Mouse (Mus musculus) olfactory bulb, adult 2 months (tissue): Measurements from ENCODE around the gene Ddi2.

ENCODE experiments used
- CTCF ChIP-seq: fragments of 200-500 bp; IDR thresholded peaks from 2 replicates; pipeline ENCODE4 v1.5.1; 2012; ENCODE audit warnings: low read depth, mild to moderate bottlenecking, low read length, moderate library complexity; ENCODE audit not compliant: insufficient read depth
- POLR2A ChIP-seq: fragments of 200-500 bp; IDR thresholded peaks from 2 replicates; pipeline ENCODE4 v1.6.1; 2012; ENCODE audit warnings: mild to moderate bottlenecking, low read depth, low read length, moderate library complexity; ENCODE audit not compliant: insufficient read depth

GRCm38 (mm10) chr4:141736856-141737255 is 13.6 kb upstream of the Ddi2 start:
- TF ChIP-seq CTCF, result no peak
- TF ChIP-seq POLR2A, result no peak
